Mouse (Mus musculus): ENCODE results near the gene Prim2. TPM values are rescaled to one million over a fixed set of nuclear protein-coding genes. Genes with fewer than 3 reads are reported as not detected.

Prim2 gene
- polyA plus RNA-seq, 1 experiment from 2014 or later, result 15.7 TPM

GRCm38 (mm10) chr1:33490220-33490619, 179.4 kb downstream of the Prim2 start:
- Histone ChIP-seq H3K4me3 (ENCODE audit: low read depth, low read length) (no peak overlapping the region), H3K9ac (replicated peaks) (no peak overlapping the region), H3K9me3 (ENCODE audit: low read length) (no peaks in the 10 kb centered on the region), H3K4me2 (ENCODE audit: low read depth, low read length) (no peak overlapping the region), H3K36me3 (replicated peaks; ENCODE audit: insufficient read depth, low read length) (no peaks in the 10 kb centered on the region), H3K4me1 (ENCODE audit: insufficient read depth) (no peaks in the 10 kb centered on the region), H3K27me3 (ENCODE audit: insufficient read depth, low read length) (no peaks in the 10 kb centered on the region), H3K27ac (ENCODE audit: low read depth) (no peak overlapping the region)
- TF ChIP-seq CTCF (IDR thresholded peaks at IDR 0.05; ENCODE audit: low read depth) (no peak), EP300 (IDR thresholded peaks at IDR 0.05; ENCODE audit: low read depth) (no peak)
- no peak for ATAC-seq
- DNase-seq, result no peak
- WGBS (ENCODE audit: insufficient replicate concordance), result 66% methylated on average over 6 of the region's 6 CpGs

- Histone ChIP-seq H3K9me3 (ENCODE audit: low read length) (no peaks in the 10 kb centered on the region), H3K36me3 (replicated peaks; ENCODE audit: insufficient read depth, low read length) (0 out of 2 replicates have a peak, but pooled peaks cover 2% of the 10 kb centered on the region), H3K4me1 (ENCODE audit: insufficient read depth) (peaks cover 4% of the 10 kb centered on the region; the same call in 1 of the 2 replicates), H3K4me2 (ENCODE audit: low read depth, low read length) (no peak overlapping the region), H3K9ac (replicated peaks) (no peak overlapping the region), H3K27me3 (ENCODE audit: insufficient read depth, low read length) (no peaks in the 10 kb centered on the region), H3K27ac (ENCODE audit: low read depth) (no peak overlapping the region), H3K4me3 (ENCODE audit: low read depth, low read length) (no peak overlapping the region)
- 88% methylated on average over 5 of the region's 5 CpGs for WGBS (ENCODE audit: insufficient replicate concordance)
- TF ChIP-seq CTCF (IDR thresholded peaks at IDR 0.05; ENCODE audit: low read depth) (no peak), EP300 (IDR thresholded peaks at IDR 0.05; ENCODE audit: low read depth) (no peak)
- no peak for DNase-seq
- no peak for ATAC-seq
Observed at GRCm38 (mm10) chr1:33488372-33488771, 181.2 kb downstream of the Prim2 start.

GRCm38 (mm10) chr1:33483746-33484145, 185.8 kb downstream of the Prim2 start:
- no peak for TF ChIP-seq CTCF (IDR thresholded peaks at IDR 0.05; ENCODE audit: low read depth)
- TF ChIP-seq EP300 (IDR thresholded peaks at IDR 0.05; ENCODE audit: low read depth), result no peak
- ATAC-seq (no peak), DNase-seq (no peak)
- Histone ChIP-seq H3K4me2 (ENCODE audit: low read depth, low read length) (no peak overlapping the region), H3K4me1 (ENCODE audit: insufficient read depth) (peaks cover 4% of the 10 kb centered on the region; the same call in 1 of the 2 replicates), H3K27me3 (ENCODE audit: insufficient read depth, low read length) (no peaks in the 10 kb centered on the region), H3K27ac (ENCODE audit: low read depth) (no peak overlapping the region), H3K9ac (replicated peaks) (no peak overlapping the region), H3K36me3 (replicated peaks; ENCODE audit: insufficient read depth, low read length) (0 out of 2 replicates have a peak, but pooled peaks cover 10% of the 10 kb centered on the region), H3K9me3 (ENCODE audit: low read length) (no peaks in the 10 kb centered on the region), H3K4me3 (ENCODE audit: low read depth, low read length) (no peak overlapping the region)
- WGBS (ENCODE audit: insufficient replicate concordance), result 39% methylated on average over 3 of the region's 3 CpGs

- DNase-seq, result no peak
- no peak overlapping the region for H3K4me2 ChIP-seq (ENCODE audit: low read depth, low read length)
- no peak overlapping the region for H3K9ac ChIP-seq (replicated peaks)
- H3K36me3 ChIP-seq (replicated peaks; ENCODE audit: insufficient read depth, low read length), result 0 out of 2 replicates have a peak, but pooled peaks cover 10% of the 10 kb centered on the region
- TF ChIP-seq CTCF (IDR thresholded peaks at IDR 0.05; ENCODE audit: low read depth) (no peak), EP300 (IDR thresholded peaks at IDR 0.05; ENCODE audit: low read depth) (no peak)
- H3K27me3 ChIP-seq (ENCODE audit: insufficient read depth, low read length), result no peaks in the 10 kb centered on the region
- ATAC-seq, result no peak
- peaks cover 2% of the 10 kb centered on the region; the same call in 1 of the 2 replicates for H3K9me3 ChIP-seq (ENCODE audit: low read length)
- peaks cover 4% of the 10 kb centered on the region; the same call in 1 of the 2 replicates for H3K4me1 ChIP-seq (ENCODE audit: insufficient read depth)
- no peak overlapping the region for H3K4me3 ChIP-seq (ENCODE audit: low read depth, low read length)
- 92% methylated on average over 7 of the region's 7 CpGs for WGBS (ENCODE audit: insufficient replicate concordance)
- H3K27ac ChIP-seq (ENCODE audit: low read depth), result no peak overlapping the region
Observed at GRCm38 (mm10) chr1:33480382-33480781, 189.2 kb downstream of the Prim2 start.

GRCm38 (mm10) chr1:33471069-33471468, 198.5 kb downstream of the Prim2 start:
- DNase-seq (no peak), ATAC-seq (no peak)
- Histone ChIP-seq H3K9me3 (ENCODE audit: low read length) (no peaks in the 10 kb centered on the region), H3K27ac (ENCODE audit: low read depth) (no peak overlapping the region), H3K4me2 (ENCODE audit: low read depth, low read length) (no peak overlapping the region), H3K9ac (replicated peaks) (no peak overlapping the region), H3K27me3 (ENCODE audit: insufficient read depth, low read length) (no peaks in the 10 kb centered on the region), H3K4me1 (ENCODE audit: insufficient read depth) (no peaks in the 10 kb centered on the region), H3K4me3 (ENCODE audit: low read depth, low read length) (no peak overlapping the region), H3K36me3 (replicated peaks; ENCODE audit: insufficient read depth, low read length) (no peaks in the 10 kb centered on the region; the same call in 1 of the 2 replicates)
- 70% methylated on average over 6 of the region's 6 CpGs for WGBS (ENCODE audit: insufficient replicate concordance)
- TF ChIP-seq CTCF (IDR thresholded peaks at IDR 0.05; ENCODE audit: low read depth) (no peak), EP300 (IDR thresholded peaks at IDR 0.05; ENCODE audit: low read depth) (no peak)

GRCm38 (mm10) chr1:33470222-33470621, 199.4 kb downstream of the Prim2 start:
- Histone ChIP-seq H3K36me3 (replicated peaks; ENCODE audit: insufficient read depth, low read length) (no peaks in the 10 kb centered on the region; the same call in 1 of the 2 replicates), H3K9me3 (ENCODE audit: low read length) (no peaks in the 10 kb centered on the region), H3K4me2 (ENCODE audit: low read depth, low read length) (no peak overlapping the region), H3K9ac (replicated peaks) (no peak overlapping the region), H3K4me1 (ENCODE audit: insufficient read depth) (no peaks in the 10 kb centered on the region), H3K4me3 (ENCODE audit: low read depth, low read length) (no peak overlapping the region), H3K27ac (ENCODE audit: low read depth) (no peak overlapping the region), H3K27me3 (ENCODE audit: insufficient read depth, low read length) (no peaks in the 10 kb centered on the region)
- TF ChIP-seq CTCF (IDR thresholded peaks at IDR 0.05; ENCODE audit: low read depth) (no peak), EP300 (IDR thresholded peaks at IDR 0.05; ENCODE audit: low read depth) (no peak)
- WGBS (ENCODE audit: insufficient replicate concordance), result 90% methylated on average over 8 of the region's 8 CpGs
- DNase-seq, result no peak
- no peak for ATAC-seq

Data from liver, postnatal 0 days (tissue).